Mouse (Mus musculus) cerebellum, adult 11 months (tissue): ENCODE measurements around the gene Zdhhc24.
A peak's percentile ranks its signal among the peaks of the same experiment; 100 is the strongest.
"Not testable (repeated sequence)": the region's sequence is repeated elsewhere in the genome, so short reads cannot be mapped to it uniquely, and the experiment has no call there.

ENCODE experiments used
- DNase-seq: peaks from one replicate; pipeline ENCODE4 v3.0.0; 2022

Zdhhc24 gene

GRCm38 (mm10) chr19:4878405-4879323 lies at the start of gene Zdhhc24:
Gene Zdhhc24 (plus strand): TSS chr19:4878668.
- peak; percentile 93 for DNase-seq

- DNase-seq: peak; percentile 66
Observed at GRCm38 (mm10) chr19:4829156-4829555, 49.3 kb upstream of the Zdhhc24 start.

GRCm38 (mm10) chr19:4833977-4834376 lies 44.5 kb upstream of the Zdhhc24 start:
- DNase-seq: no peak

- no peak for DNase-seq
Observed at GRCm38 (mm10) chr19:4836096-4836495, 42.4 kb upstream of the Zdhhc24 start.

GRCm38 (mm10) chr19:4837049-4837448 lies 41.4 kb upstream of the Zdhhc24 start:
- no peak for DNase-seq

- no peak for DNase-seq
Observed at GRCm38 (mm10) chr19:4838526-4839140, 39.8 kb upstream of the Zdhhc24 start.

- DNase-seq: peak; percentile 95
Observed at GRCm38 (mm10) chr19:4839149-4839548, 39.3 kb upstream of the Zdhhc24 start, which contains the start of the genes Ccs and Ccdc87. Gene Ccs (minus strand): TSS chr19:4839332. Gene Ccdc87 (plus strand): TSS chr19:4839366.

GRCm38 (mm10) chr19:4840848-4841247 lies 37.6 kb upstream of the Zdhhc24 start:
- DNase-seq: no peak

- DNase-seq: no peak
Observed at GRCm38 (mm10) chr19:4842611-4843010, 35.9 kb upstream of the Zdhhc24 start.

GRCm38 (mm10) chr19:4845846-4846245 lies 32.6 kb upstream of the Zdhhc24 start:
- no peak for DNase-seq

GRCm38 (mm10) chr19:4847490-4847889 lies 31.0 kb upstream of the Zdhhc24 start:
- no peak for DNase-seq

- DNase-seq: no peak
Observed at GRCm38 (mm10) chr19:4849800-4850199, 28.7 kb upstream of the Zdhhc24 start.

GRCm38 (mm10) chr19:4850281-4850680 lies 28.2 kb upstream of the Zdhhc24 start:
- DNase-seq: no peak

GRCm38 (mm10) chr19:4854552-4855469 lies 23.7 kb upstream of the Zdhhc24 start, which contains the start of gene Ctsf:
Gene Ctsf (plus strand): TSS chr19:4855130.
- peak; percentile 93 for DNase-seq

- DNase-seq: no peak
Observed at GRCm38 (mm10) chr19:4855470-4855820, 23.0 kb upstream of the Zdhhc24 start.

- no peak for DNase-seq
Observed at GRCm38 (mm10) chr19:4855951-4856350, 22.5 kb upstream of the Zdhhc24 start.

- no peak for DNase-seq
Observed at GRCm38 (mm10) chr19:4859081-4859480, 19.4 kb upstream of the Zdhhc24 start.

- DNase-seq: no peak
Observed at GRCm38 (mm10) chr19:4863048-4863447, 15.4 kb upstream of the Zdhhc24 start.

GRCm38 (mm10) chr19:4865147-4865546 lies 13.3 kb upstream of the Zdhhc24 start:
- DNase-seq: no peak

- DNase-seq: not testable (repeated sequence)
Observed at GRCm38 (mm10) chr19:4874613-4875012, 3.9 kb upstream of the Zdhhc24 start.

- DNase-seq: no peak
Observed at GRCm38 (mm10) chr19:4876241-4876640, 2.2 kb upstream of the Zdhhc24 start.

- no peak for DNase-seq
Observed at GRCm38 (mm10) chr19:4876755-4877154, 1.7 kb upstream of the Zdhhc24 start.

GRCm38 (mm10) chr19:4877785-4878184 lies 683 bp upstream of the Zdhhc24 start, which contains the start of gene Actn3:
Gene Actn3 (minus strand): TSS chr19:4877909.
- no peak for DNase-seq
